Mouse (Mus musculus) thymus, postnatal 25 days (tissue): ENCODE results near the gene Scgb3a1.

Experiments used
- DNase-seq: peaks from one replicate; pipeline ENCODE4 v3.0.0; 2022

Gene Scgb3a1

DNA sequence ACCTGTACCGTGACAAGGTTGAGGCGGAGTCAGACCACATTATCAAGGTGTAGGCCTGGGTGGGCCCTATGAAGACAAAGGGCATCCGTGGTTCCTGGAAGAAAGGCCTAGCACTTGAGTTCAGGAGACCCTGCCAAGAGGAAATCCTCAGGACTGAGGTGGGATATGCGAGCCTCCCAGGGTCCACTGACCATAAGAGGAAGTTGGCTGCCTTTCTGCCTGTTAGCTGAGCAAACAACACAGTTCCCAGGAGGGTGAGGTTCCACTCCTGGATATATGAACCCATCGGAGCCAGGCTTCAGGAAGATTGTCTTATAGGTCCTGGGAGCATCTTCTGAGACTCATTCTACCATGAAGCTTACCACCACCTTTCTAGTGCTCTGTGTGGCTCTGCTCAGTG, at the start of gene Scgb3a1:
TSS of gene Scgb3a1 (plus strand) at position 301 of the 400 bp plus-strand sequence.
- DNase-seq, result no peak

- DNase-seq, result no peak
Observed at GRCm38 (mm10) chr11:49615856-49616725, 47.3 kb upstream of the Scgb3a1 start.

- DNase-seq, result no peak
Observed at GRCm38 (mm10) chr11:49618476-49618875, 44.9 kb upstream of the Scgb3a1 start.

GRCm38 (mm10) chr11:49621953-49622352, 41.5 kb upstream of the Scgb3a1 start:
- no peak for DNase-seq

GRCm38 (mm10) chr11:49624156-49624555, 39.3 kb upstream of the Scgb3a1 start:
- DNase-seq, result no peak

DNA sequence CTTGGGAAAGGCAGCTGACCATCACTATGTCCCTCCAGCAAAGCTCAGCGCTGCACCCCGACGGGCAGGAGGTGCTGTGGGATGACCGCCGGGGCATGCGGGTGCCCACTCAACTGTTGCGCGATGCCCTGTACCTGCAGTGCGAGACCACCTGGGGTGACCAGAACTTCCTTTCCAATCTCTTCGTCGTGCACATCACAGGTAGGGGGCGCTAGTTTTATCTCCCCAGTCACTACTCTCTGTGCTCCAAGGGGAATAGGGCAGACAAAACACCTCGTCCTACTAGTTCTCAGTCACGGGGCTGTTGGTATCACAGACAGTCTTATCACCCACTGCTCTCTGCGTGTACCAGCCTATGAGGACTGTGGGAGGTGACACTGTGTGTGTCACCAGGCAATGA, 37.5 kb upstream of the Scgb3a1 start:
- DNase-seq, result no peak

- no peak for DNase-seq
Observed at GRCm38 (mm10) chr11:49626748-49627147, 36.7 kb upstream of the Scgb3a1 start.

DNA sequence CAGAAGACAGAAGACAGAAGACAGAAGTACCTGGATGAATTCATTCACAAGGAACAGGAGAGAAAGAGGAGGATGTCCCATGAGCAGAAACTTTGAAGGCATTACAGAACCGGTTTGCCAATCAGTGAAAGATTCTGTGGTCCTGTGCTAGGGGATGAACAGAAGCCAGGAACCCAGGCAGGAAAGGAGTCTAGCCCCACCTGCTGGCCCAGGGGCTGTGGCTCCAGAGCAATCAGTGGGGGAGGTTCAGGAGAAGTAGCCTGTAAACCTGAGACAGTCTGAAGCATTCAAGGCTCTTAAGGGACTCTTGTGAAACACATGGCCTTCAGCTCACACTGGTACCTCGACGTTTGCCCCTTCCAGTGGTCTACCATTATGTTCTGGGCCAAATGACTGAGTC, 32.3 kb upstream of the Scgb3a1 start:
- no peak for DNase-seq

DNA sequence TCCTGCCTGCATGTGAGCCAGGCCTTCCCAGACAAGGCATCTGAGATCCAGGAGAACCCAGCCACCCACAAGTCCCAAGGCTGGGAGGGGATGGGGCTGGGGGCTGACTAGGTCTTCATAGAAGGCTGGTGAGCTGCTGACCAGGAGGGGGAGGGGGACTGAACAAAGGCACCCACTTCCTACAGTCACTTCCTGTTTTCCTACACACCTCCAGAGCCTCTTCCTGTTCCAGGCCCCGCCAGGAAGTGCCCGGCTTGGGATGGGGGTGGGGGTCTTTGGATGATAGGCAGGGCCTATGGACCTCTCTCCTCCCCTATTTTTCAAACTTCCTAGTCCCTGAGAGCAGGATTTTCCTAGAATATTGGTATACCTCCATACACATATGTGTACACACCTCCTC, 31.2 kb upstream of the Scgb3a1 start:
- no peak for DNase-seq

DNA sequence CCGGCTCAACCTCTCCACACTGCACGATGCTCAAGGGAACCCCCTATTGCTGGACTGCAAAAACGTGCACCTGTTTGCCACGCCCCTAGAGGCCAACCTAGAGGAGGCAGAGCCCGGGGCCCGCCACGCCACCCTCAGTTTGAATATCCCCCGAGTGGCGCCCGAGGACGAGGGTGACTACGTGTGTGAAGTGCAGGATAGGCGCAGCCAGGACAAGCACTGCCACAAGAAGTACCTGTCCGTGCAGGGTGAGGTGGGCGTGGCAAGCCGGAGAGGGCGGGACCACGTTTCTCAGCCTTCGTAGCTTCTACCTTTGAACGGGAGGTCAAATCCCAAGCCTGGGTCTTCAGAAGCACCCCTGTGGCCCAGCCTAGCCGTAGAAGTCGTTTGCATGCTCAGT, 29.3 kb upstream of the Scgb3a1 start:
- no peak for DNase-seq

- no peak for DNase-seq
Observed at GRCm38 (mm10) chr11:49635671-49636070, 27.7 kb upstream of the Scgb3a1 start.

DNA sequence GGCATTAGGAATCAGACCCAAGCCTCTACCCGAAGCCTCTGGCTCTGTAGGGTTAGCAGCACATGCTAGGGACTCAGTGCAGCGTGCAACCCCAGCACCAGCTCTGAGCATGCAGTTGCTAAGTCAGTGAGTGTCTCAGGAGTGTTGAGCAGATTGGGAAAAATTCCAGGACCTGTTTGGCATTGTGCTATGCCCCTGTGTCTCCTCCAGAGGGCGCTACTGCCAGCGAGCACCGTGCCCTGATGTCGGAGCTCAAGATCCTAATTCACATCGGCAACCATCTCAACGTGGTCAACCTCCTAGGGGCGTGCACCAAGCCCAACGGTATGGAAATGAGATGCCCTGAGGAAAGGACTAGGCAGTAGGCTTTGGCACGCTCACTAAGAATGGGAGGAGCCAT, 27.0 kb upstream of the Scgb3a1 start:
- no peak for DNase-seq

DNA sequence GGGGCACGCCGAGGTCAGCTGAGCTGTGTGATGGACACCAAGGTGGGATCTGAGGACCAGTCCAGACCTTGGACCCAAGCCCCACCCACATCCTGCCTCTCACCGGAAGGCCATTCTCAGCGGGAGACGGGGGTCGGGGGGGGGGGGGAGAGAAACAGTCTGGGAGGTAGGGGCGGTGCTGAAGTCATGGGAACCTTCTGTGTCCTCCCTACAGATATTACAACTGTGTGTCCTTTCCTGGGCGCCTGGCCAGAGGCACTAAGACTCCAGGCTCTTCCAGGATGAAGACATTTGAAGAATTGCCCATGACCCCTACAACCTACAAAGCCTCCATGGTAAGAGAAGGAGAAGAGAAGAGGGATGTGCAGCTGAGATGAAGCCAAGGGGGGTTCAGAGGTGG, 17.7 kb upstream of the Scgb3a1 start:
- DNase-seq, result no peak

- DNase-seq, result peak; percentile 21
Observed at GRCm38 (mm10) chr11:49650113-49650993, 13.1 kb upstream of the Scgb3a1 start.

DNA sequence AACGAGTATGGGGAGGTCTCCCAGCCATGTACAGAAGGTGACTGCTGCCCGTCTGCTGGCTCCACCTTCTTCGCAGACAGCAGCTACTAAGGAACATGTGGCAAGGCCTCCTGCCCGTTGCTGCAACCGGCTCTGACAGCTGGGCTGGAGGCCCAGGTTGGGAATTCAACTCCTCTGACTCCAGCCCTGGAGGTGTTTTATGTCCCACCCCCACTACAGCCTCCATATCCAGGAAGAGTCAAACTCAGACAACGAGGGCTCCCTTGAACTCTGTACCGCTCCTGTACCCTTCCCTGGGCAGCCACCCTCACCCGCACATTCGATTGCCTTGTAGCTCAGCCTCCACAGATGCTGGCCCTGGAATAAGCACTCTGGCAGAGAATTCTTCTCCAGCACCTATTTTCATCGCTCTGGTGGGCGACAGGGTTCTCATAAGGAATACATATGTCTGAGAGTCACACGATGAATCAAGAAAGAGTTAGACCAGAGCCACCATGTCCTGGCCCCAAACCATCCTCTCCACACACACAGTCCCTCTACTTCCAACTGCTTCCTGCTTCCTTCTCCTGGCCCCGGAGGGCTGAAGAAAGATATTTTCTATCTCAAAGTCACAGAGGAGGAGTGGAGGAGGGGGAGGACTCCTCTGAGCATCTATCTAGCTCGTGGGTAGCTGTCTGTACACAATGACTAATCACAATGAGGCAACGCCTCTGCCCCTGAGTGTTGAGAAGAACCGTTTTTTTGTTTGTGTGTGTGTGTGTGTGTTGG, 12.2 kb upstream of the Scgb3a1 start:
- DNase-seq, result no peak

- DNase-seq, result no peak
Observed at GRCm38 (mm10) chr11:49651762-49652322, 11.6 kb upstream of the Scgb3a1 start.

- DNase-seq, result peak; percentile 83
Observed at GRCm38 (mm10) chr11:49652401-49653078, 10.9 kb upstream of the Scgb3a1 start.

- DNase-seq, result no peak
Observed at GRCm38 (mm10) chr11:49653079-49653408, 10.4 kb upstream of the Scgb3a1 start.

- no peak for DNase-seq
Observed at GRCm38 (mm10) chr11:49654651-49655050, 8.8 kb upstream of the Scgb3a1 start.

DNA sequence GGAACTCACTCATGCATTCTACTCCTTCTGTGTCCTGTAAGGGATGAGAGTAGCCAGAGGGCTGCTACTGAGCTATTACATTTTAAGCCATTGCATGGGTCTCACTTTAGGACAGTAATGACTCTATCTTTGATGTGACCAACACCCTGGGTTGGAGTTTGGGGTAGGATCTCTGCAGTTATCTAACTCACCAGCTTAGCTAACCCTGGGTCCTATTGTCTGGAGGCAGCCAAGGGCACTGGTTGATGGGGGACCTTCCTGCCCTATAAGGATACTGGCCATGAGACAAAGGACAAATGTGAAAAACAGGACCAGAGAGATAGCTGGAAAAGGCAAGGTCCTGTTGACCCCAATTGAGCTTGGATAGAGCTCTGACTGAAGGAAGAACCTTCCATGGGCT, 7.9 kb upstream of the Scgb3a1 start:
- DNase-seq, result no peak

DNA sequence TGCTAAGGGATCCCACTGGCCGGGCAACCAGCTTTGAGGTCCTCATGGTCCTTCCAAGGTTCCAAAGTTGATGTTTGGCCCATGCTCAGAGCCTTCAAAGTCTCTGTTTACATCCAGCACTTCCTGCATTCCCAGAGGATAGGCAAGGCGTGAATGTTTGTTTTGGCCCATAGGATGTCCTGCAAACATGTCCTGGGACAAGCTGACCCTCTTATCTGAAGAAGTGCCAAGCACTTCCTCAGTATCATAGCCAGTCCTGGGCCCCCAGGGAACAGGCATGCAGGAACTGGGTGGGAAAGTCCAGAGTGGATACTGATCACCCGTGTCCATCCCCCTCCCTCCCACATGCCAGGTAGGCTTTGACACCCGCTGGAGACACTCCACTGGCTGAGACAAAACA, 5.3 kb upstream of the Scgb3a1 start:
- no peak for DNase-seq

GRCm38 (mm10) chr11:49658791-49659469, 4.5 kb upstream of the Scgb3a1 start:
- no peak for DNase-seq
